Mouse (Mus musculus) megakaryocyte, embryonic 14.5 days (primary cell): ENCODE data around the gene Cpm. TPM values are rescaled to one million over a fixed set of nuclear protein-coding genes. Genes with fewer than 3 reads are reported as not detected.
"Not testable (repeated sequence)": the region's sequence is repeated elsewhere in the genome, so short reads cannot be mapped to it uniquely, and the experiment has no call there.

ENCODE experiments used
- H3K27me3 ChIP-seq: replicated peaks from 2 replicates; pipeline ENCODE3; 2012; ENCODE audit warnings: inconsistent platforms
- H3K36me3 ChIP-seq: replicated peaks from 2 replicates; pipeline ENCODE3; 2012; ENCODE audit warnings: low read length, inconsistent platforms, mixed read lengths
- H3K4me1 ChIP-seq: 2 replicates; pipeline ENCODE4 v1.6.1; 2012; ENCODE audit warnings: inconsistent platforms
- H3K4me3 ChIP-seq: replicated peaks from 2 replicates; pipeline ENCODE3; 2012; ENCODE audit warnings: moderate library complexity, mild to moderate bottlenecking, inconsistent platforms
- H3K9me3 ChIP-seq: 2 replicates; pipeline ENCODE4 v1.6.1; 2012; ENCODE audit warnings: inconsistent platforms
- FLI1 ChIP-seq: IDR thresholded peaks from 2 replicates; pipeline ENCODE4 v1.6.1; 2012; ENCODE audit warnings: low read length, inconsistent platforms, mixed read lengths
- GATA1 ChIP-seq: IDR thresholded peaks from 3 replicates; pipeline ENCODE4 v1.6.1; 2012; ENCODE audit warnings: mixed read lengths, low read length, inconsistent platforms, borderline replicate concordance
- polyA plus RNA-seq: library from polyadenylated mRNA; stranded (reverse); fragments of >175 nt; gene quantifications from 2 replicates; pipeline ENCODE4 v1.2.3, GENCODE M21; 2012; ENCODE audit warnings: low replicate concordance; ENCODE audit not compliant: insufficient read depth

Cpm gene
- polyA plus RNA-seq, 1 experiment = not detected

GRCm38 (mm10) chr10:117612621-117613584 is 16.4 kb upstream of the Cpm start:
- peaks cover 3% of the 10 kb centered on the region for H3K27me3 ChIP-seq
- H3K4me1 ChIP-seq = no peaks in the 10 kb centered on the region; the same call in 1 of the 2 replicates
- H3K4me3 ChIP-seq = no peak overlapping the region
- H3K9me3 ChIP-seq = peaks cover 11% of the 10 kb centered on the region
- no peak for TF ChIP-seq GATA1
- TF ChIP-seq FLI1 = no peak
- H3K36me3 ChIP-seq = no peaks in the 10 kb centered on the region

- peaks cover 3% of the 10 kb centered on the region for H3K27me3 ChIP-seq
- no peaks in the 10 kb centered on the region for H3K36me3 ChIP-seq
- H3K4me1 ChIP-seq = no peaks in the 10 kb centered on the region
- no peak for TF ChIP-seq GATA1
- TF ChIP-seq FLI1 = no peak
- H3K9me3 ChIP-seq = peaks cover 11% of the 10 kb centered on the region
- H3K4me3 ChIP-seq = no peak overlapping the region
These were observed 15.3 kb upstream of the Cpm start for GRCm38 (mm10) chr10:117613960-117614359.

GRCm38 (mm10) chr10:117614387-117614786 is 14.9 kb upstream of the Cpm start:
- Histone ChIP-seq H3K4me1 (no peaks in the 10 kb centered on the region), H3K4me3 (no peak overlapping the region), H3K9me3 (peaks cover 11% of the 10 kb centered on the region), H3K27me3 (peaks cover 4% of the 10 kb centered on the region), H3K36me3 (no peaks in the 10 kb centered on the region)
- TF ChIP-seq FLI1 (no peak), GATA1 (no peak)

GRCm38 (mm10) chr10:117615239-117615638 is 14.1 kb upstream of the Cpm start:
- no peaks in the 10 kb centered on the region for H3K36me3 ChIP-seq
- TF ChIP-seq FLI1 = no peak
- TF ChIP-seq GATA1 = no peak
- H3K4me1 ChIP-seq = no peaks in the 10 kb centered on the region
- no peak overlapping the region for H3K4me3 ChIP-seq
- peaks cover 11% of the 10 kb centered on the region for H3K9me3 ChIP-seq
- H3K27me3 ChIP-seq = peaks cover 1% of the 10 kb centered on the region

GRCm38 (mm10) chr10:117615746-117616145 is 13.6 kb upstream of the Cpm start:
- TF ChIP-seq FLI1 (no peak), GATA1 (no peak)
- Histone ChIP-seq H3K4me1 (no peaks in the 10 kb centered on the region), H3K9me3 (peaks cover 11% of the 10 kb centered on the region), H3K4me3 (no peak overlapping the region), H3K36me3 (no peaks in the 10 kb centered on the region), H3K27me3 (peaks cover 1% of the 10 kb centered on the region)

- peaks cover 11% of the 10 kb centered on the region for H3K9me3 ChIP-seq
- peaks cover 1% of the 10 kb centered on the region for H3K27me3 ChIP-seq
- H3K4me1 ChIP-seq = no peaks in the 10 kb centered on the region
- H3K4me3 ChIP-seq = no peak overlapping the region
- no peak for TF ChIP-seq GATA1
- TF ChIP-seq FLI1 = no peak
- no peaks in the 10 kb centered on the region for H3K36me3 ChIP-seq
These were observed 13.1 kb upstream of the Cpm start for GRCm38 (mm10) chr10:117616191-117616680.

- not testable (repeated sequence) for H3K36me3 ChIP-seq, H3K27me3 ChIP-seq, H3K4me3 ChIP-seq, H3K4me1 ChIP-seq
- H3K9me3 ChIP-seq = peaks cover 11% of the 10 kb centered on the region
These were observed 12.5 kb upstream of the Cpm start for GRCm38 (mm10) chr10:117616765-117617164.

GRCm38 (mm10) chr10:117617568-117618345 is 11.5 kb upstream of the Cpm start:
- Histone ChIP-seq H3K4me1 (no peaks in the 10 kb centered on the region), H3K4me3 (no peak overlapping the region), H3K9me3 (peaks cover 9% of the 10 kb centered on the region), H3K27me3 (peaks cover 5% of the 10 kb centered on the region), H3K36me3 (no peaks in the 10 kb centered on the region)
- no peak for TF ChIP-seq GATA1
- TF ChIP-seq FLI1 = no peak

GRCm38 (mm10) chr10:117619041-117619861 is 10.0 kb upstream of the Cpm start:
- H3K4me1 ChIP-seq = no peaks in the 10 kb centered on the region
- H3K27me3 ChIP-seq = peaks cover 5% of the 10 kb centered on the region

More at GRCm38 (mm10) chr10:117619041-117619861, 10.0 kb upstream of the Cpm start:
- TF ChIP-seq GATA1 = no peak
- no peak for TF ChIP-seq FLI1
- H3K9me3 ChIP-seq = peaks cover 9% of the 10 kb centered on the region
- no peak overlapping the region for H3K4me3 ChIP-seq
- H3K36me3 ChIP-seq = no peaks in the 10 kb centered on the region
